Mouse (Mus musculus) CD4-positive, CD25-positive, alpha-beta regulatory T cell, adult 9 weeks (primary cell): Measurements from ENCODE around the gene Lingo3. TPM values are rescaled to one million over a fixed set of nuclear protein-coding genes. Genes with fewer than 3 reads are reported as not detected.

Source experiments
- polyA plus RNA-seq: library from polyadenylated mRNA; unstranded; fragments of 100-300 nt; shearing (Covaris generic); gene quantifications from one replicate; pipeline ENCODE4 v1.2.1, GENCODE M21; 2017

Lingo3 gene
- not detected for polyA plus RNA-seq

GRCm38 (mm10) chr10:80843931-80844547, at the start of gene Lingo3:
Lingo3 (minus strand) TSS chr10:80844039.

GRCm38 (mm10) chr10:80871581-80871980, 27.7 kb upstream of the Lingo3 start, which contains the start of gene Tmprss9:
Tmprss9 (plus strand) TSS chr10:80871848.

GRCm38 (mm10) chr10:80854913-80855748, 11.3 kb upstream of the Lingo3 start, which contains the start of the genes Lsm7 and Sppl2b:
Lsm7 (minus strand) TSS chr10:80855209.
Sppl2b (plus strand) TSS chr10:80855275.

DNA sequence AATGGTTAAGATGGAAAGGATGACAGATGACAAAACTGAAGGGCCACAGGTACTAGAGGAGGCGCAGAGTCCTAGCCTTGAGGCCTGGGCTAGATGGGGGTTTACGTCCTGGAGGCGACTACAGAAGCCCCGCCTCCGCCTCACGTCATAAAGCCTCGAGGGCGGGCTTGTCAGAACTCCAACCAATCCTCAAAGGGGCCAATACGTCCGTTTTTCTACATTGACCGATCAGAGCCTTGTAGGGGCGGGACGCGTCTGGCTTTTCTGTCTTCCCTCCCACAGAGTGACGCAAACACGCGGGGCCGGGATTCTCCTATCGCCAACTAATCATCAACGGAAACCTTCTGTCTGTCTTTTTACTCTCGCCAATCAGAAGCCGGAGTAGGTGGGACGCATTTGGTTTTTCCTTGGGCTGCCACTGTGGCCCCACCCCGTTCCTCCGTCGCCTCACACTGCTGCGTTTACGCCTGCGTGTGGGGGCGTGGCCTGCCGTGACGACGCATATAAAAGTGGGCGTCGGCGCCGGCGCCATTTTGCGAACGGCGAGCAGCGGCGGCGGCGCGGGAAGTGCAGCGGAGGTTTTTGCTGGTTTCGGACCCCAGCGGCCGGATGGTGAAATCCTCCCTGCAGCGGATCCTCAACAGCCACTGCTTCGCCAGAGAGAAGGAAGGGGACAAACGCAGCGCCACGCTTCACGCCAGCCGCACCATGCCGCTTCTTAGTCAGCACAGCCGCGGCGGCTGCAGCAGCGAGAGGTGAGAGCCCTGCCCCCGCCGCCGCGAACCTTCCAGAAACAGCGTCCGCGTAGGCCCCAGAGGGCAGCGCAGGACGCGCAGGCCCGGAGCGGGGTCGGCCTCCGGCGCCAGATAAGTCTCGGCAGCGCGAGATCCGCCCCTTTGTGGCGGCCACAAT, 17.4 kb downstream of the Lingo3 start, which contains the start of gene Oaz1:
Gene Oaz1, plus strand, starts transcription at position 506 of the 912 bp plus-strand sequence.

GRCm38 (mm10) chr10:80813366-80813765, 30.5 kb downstream of the Lingo3 start, which contains the start of gene Jsrp1:
Jsrp1 (minus strand) TSS chr10:80813498.

GRCm38 (mm10) chr10:80804916-80805315, 38.9 kb downstream of the Lingo3 start, which contains the start of gene Amh:
Amh (plus strand) TSS chr10:80805243.

GRCm38 (mm10) chr10:80798150-80799006, 45.5 kb downstream of the Lingo3 start, which contains the start of the genes Sf3a2 and Plekhj1:
Sf3a2 (plus strand) TSS chr10:80798198.
Plekhj1 (minus strand) TSS chr10:80798626.

Other genes starting within 250 kb of the Lingo3 start
- 128 TPM for gene Scamp4, start 241.2 kb downstream of the Lingo3 start, polyA plus RNA-seq
- gene Adat3, start 241.2 kb downstream of the Lingo3 start, polyA plus RNA-seq: 5.2 TPM
- 6.8 TPM for gene Gm49322, start 238.0 kb downstream of the Lingo3 start, polyA plus RNA-seq
- gene Csnk1g2, start 221.2 kb downstream of the Lingo3 start, polyA plus RNA-seq: 9.4 TPM
- 4.2 TPM for gene Btbd2, start 187.0 kb downstream of the Lingo3 start, polyA plus RNA-seq
- gene Mknk2, start 165.9 kb downstream of the Lingo3 start, polyA plus RNA-seq: 15.4 TPM
- gene Mob3a, start 142.1 kb downstream of the Lingo3 start, polyA plus RNA-seq: 385 TPM
- gene Izumo4, start 141.9 kb downstream of the Lingo3 start, polyA plus RNA-seq: 188 TPM
- 34.9 TPM for gene Ap3d1, start 101.8 kb downstream of the Lingo3 start, polyA plus RNA-seq
- 7.6 TPM for gene Dot1l, start 88.8 kb downstream of the Lingo3 start, polyA plus RNA-seq
- gene Sf3a2, start 45.8 kb downstream of the Lingo3 start, polyA plus RNA-seq: 98.7 TPM
- 166 TPM for gene Plekhj1, start 45.4 kb downstream of the Lingo3 start, polyA plus RNA-seq
- not detected for gene Amh, start 38.8 kb downstream of the Lingo3 start, polyA plus RNA-seq
- gene Jsrp1, start 30.5 kb downstream of the Lingo3 start, polyA plus RNA-seq: not detected
- gene Oaz1, start 17.4 kb downstream of the Lingo3 start, polyA plus RNA-seq: 2,307 TPM
- gene Lsm7, start 11.2 kb upstream of the Lingo3 start, polyA plus RNA-seq: 236 TPM
- 35.5 TPM for gene Sppl2b, start 11.2 kb upstream of the Lingo3 start, polyA plus RNA-seq
- not detected for gene Tmprss9, start 27.8 kb upstream of the Lingo3 start, polyA plus RNA-seq
- 269 TPM for gene Timm13, start 56.9 kb upstream of the Lingo3 start, polyA plus RNA-seq
- gene Lmnb2, start 74.2 kb upstream of the Lingo3 start, polyA plus RNA-seq: 10.1 TPM
- gene Gadd45b, start 86.0 kb upstream of the Lingo3 start, polyA plus RNA-seq: 80.1 TPM
- 0.14 TPM for gene Gng7, start 170.9 kb upstream of the Lingo3 start, polyA plus RNA-seq
- not detected for gene Diras1, start 181.6 kb upstream of the Lingo3 start, polyA plus RNA-seq
- gene Slc39a3, start 193.4 kb upstream of the Lingo3 start, polyA plus RNA-seq: 11.8 TPM
- 113 TPM for gene Sgta, start 216.1 kb upstream of the Lingo3 start, polyA plus RNA-seq
- gene Thop1, start 226.0 kb upstream of the Lingo3 start, polyA plus RNA-seq: 8.0 TPM